Mouse (Mus musculus): Measurements from ENCODE around the gene Tomt. TPM values are rescaled to one million over a fixed set of nuclear protein-coding genes. Genes with fewer than 3 reads are reported as not detected.

Gene Tomt
- polyA plus RNA-seq, 1 experiment from 2014 or later, result 0.23 TPM

- Histone ChIP-seq H3K9me3 (no peaks in the 10 kb centered on the region), H3K4me1 (peaks cover 10% of the 10 kb centered on the region; the same call in 1 of the 2 replicates), H3K27me3 (no peaks in the 10 kb centered on the region), H3K27ac (no peak overlapping the region), H3K9ac (no peak overlapping the region), H3K36me3 (peaks cover 14% of the 10 kb centered on the region; the same call in 1 of the 2 replicates), H3K4me3 (no peak overlapping the region), H3K4me2 (no peak overlapping the region)
- ATAC-seq (ENCODE audit: insufficient number of reproducible peaks, low FRiP score, low TSS enrichment, low read depth), result no peak
- 88% methylated on average over 16 of the region's 16 CpGs for WGBS
These were observed 5.6 kb downstream of the Tomt start for GRCm38 (mm10) chr7:101900331-101901097.

- Histone ChIP-seq H3K36me3 (peaks cover 8% of the 10 kb centered on the region; the same call in 1 of the 2 replicates), H3K4me2 (peak overlapping the region; percentile 49), H3K9me3 (no peaks in the 10 kb centered on the region), H3K4me3 (peak overlapping the region; percentile 65), H3K27me3 (no peaks in the 10 kb centered on the region), H3K4me1 (peaks cover 6% of the 10 kb centered on the region; the same call in 1 of the 2 replicates), H3K27ac (peak overlapping the region; percentile 96), H3K9ac (peak overlapping the region; percentile 31; the same call in 1 of the 2 replicates)
- WGBS, result under 1% methylated on average over 57 of the region's 57 CpGs
- peak; percentile 99 for ATAC-seq (ENCODE audit: insufficient number of reproducible peaks, low FRiP score, low TSS enrichment, low read depth)
These were observed 9.8 kb downstream of the Tomt start for GRCm38 (mm10) chr7:101896104-101897066.

GRCm38 (mm10) chr7:101895695-101896094 is 10.5 kb downstream of the Tomt start:
- no peak overlapping the region for H3K9ac ChIP-seq
- H3K4me2 ChIP-seq, result peak overlapping the region; percentile 36
- peak overlapping the region; percentile 96 for H3K27ac ChIP-seq
- H3K9me3 ChIP-seq, result no peaks in the 10 kb centered on the region
- WGBS, result 35% methylated on average over 9 of the region's 9 CpGs
- H3K27me3 ChIP-seq, result no peaks in the 10 kb centered on the region
- ATAC-seq (ENCODE audit: insufficient number of reproducible peaks, low FRiP score, low TSS enrichment, low read depth), result no peak
- peaks cover 6% of the 10 kb centered on the region; the same call in 1 of the 2 replicates for H3K4me1 ChIP-seq
- peaks cover 5% of the 10 kb centered on the region; the same call in 1 of the 2 replicates for H3K36me3 ChIP-seq
- H3K4me3 ChIP-seq, result peak overlapping the region; percentile 65

GRCm38 (mm10) chr7:101888460-101888859 is 17.7 kb downstream of the Tomt start:
- H3K4me1 ChIP-seq, result no peaks in the 10 kb centered on the region
- H3K4me2 ChIP-seq, result no peak overlapping the region
- H3K36me3 ChIP-seq, result no peaks in the 10 kb centered on the region
- 82% methylated on average over 4 of the region's 4 CpGs for WGBS
- ATAC-seq (ENCODE audit: insufficient number of reproducible peaks, low FRiP score, low TSS enrichment, low read depth), result no peak
- H3K27ac ChIP-seq, result no peak overlapping the region
- no peaks in the 10 kb centered on the region for H3K9me3 ChIP-seq
- no peak overlapping the region for H3K9ac ChIP-seq
- H3K4me3 ChIP-seq, result no peak overlapping the region
- H3K27me3 ChIP-seq, result no peaks in the 10 kb centered on the region

- WGBS, result 83% methylated on average over 6 of the region's 6 CpGs
- H3K9ac ChIP-seq, result no peak overlapping the region
- ATAC-seq (ENCODE audit: insufficient number of reproducible peaks, low FRiP score, low TSS enrichment, low read depth), result no peak
These were observed 19.9 kb downstream of the Tomt start for GRCm38 (mm10) chr7:101886274-101886673.

GRCm38 (mm10) chr7:101884160-101884559 is 22.0 kb downstream of the Tomt start:
- no peak overlapping the region for H3K9ac ChIP-seq
- no peak overlapping the region for H3K4me2 ChIP-seq
- no peaks in the 10 kb centered on the region for H3K27me3 ChIP-seq
- H3K27ac ChIP-seq, result no peak overlapping the region
- WGBS, result 84% methylated on average over 4 of the region's 4 CpGs
- no peak for ATAC-seq (ENCODE audit: insufficient number of reproducible peaks, low FRiP score, low TSS enrichment, low read depth)
- no peak overlapping the region for H3K4me3 ChIP-seq
- no peaks in the 10 kb centered on the region for H3K4me1 ChIP-seq
- H3K36me3 ChIP-seq, result no peaks in the 10 kb centered on the region
- no peaks in the 10 kb centered on the region for H3K9me3 ChIP-seq

More at GRCm38 (mm10) chr7:101886274-101886673, 19.9 kb downstream of the Tomt start:
- H3K36me3 ChIP-seq, result no peaks in the 10 kb centered on the region
- H3K4me1 ChIP-seq, result no peaks in the 10 kb centered on the region
- H3K9me3 ChIP-seq, result no peaks in the 10 kb centered on the region
- no peaks in the 10 kb centered on the region for H3K27me3 ChIP-seq
- H3K27ac ChIP-seq, result no peak overlapping the region
- H3K4me3 ChIP-seq, result no peak overlapping the region
- no peak overlapping the region for H3K4me2 ChIP-seq

GRCm38 (mm10) chr7:101882413-101883154 is 23.6 kb downstream of the Tomt start:
- H3K4me2 ChIP-seq, result no peak overlapping the region
- no peaks in the 10 kb centered on the region for H3K27me3 ChIP-seq
- no peak overlapping the region for H3K27ac ChIP-seq
- ATAC-seq (ENCODE audit: insufficient number of reproducible peaks, low FRiP score, low TSS enrichment, low read depth), result no peak
- no peaks in the 10 kb centered on the region for H3K4me1 ChIP-seq
- no peak overlapping the region for H3K4me3 ChIP-seq
- WGBS, result 71% methylated on average over 9 of the region's 9 CpGs
- no peaks in the 10 kb centered on the region for H3K36me3 ChIP-seq
- no peak overlapping the region for H3K9ac ChIP-seq
- no peaks in the 10 kb centered on the region for H3K9me3 ChIP-seq

GRCm38 (mm10) chr7:101880855-101881254 is 25.3 kb downstream of the Tomt start:
- H3K4me2 ChIP-seq, result no peak overlapping the region
- 74% methylated on average over 4 of the region's 4 CpGs for WGBS
- no peak overlapping the region for H3K4me3 ChIP-seq
- H3K27me3 ChIP-seq, result no peaks in the 10 kb centered on the region
- ATAC-seq (ENCODE audit: insufficient number of reproducible peaks, low FRiP score, low TSS enrichment, low read depth), result no peak
- no peak overlapping the region for H3K27ac ChIP-seq
- no peak overlapping the region for H3K9ac ChIP-seq
- H3K36me3 ChIP-seq, result no peaks in the 10 kb centered on the region
- no peaks in the 10 kb centered on the region for H3K4me1 ChIP-seq
- no peaks in the 10 kb centered on the region for H3K9me3 ChIP-seq

- Histone ChIP-seq H3K9me3 (no peaks in the 10 kb centered on the region), H3K27me3 (no peaks in the 10 kb centered on the region), H3K36me3 (no peaks in the 10 kb centered on the region), H3K4me1 (no peaks in the 10 kb centered on the region), H3K4me3 (no peak overlapping the region), H3K4me2 (no peak overlapping the region), H3K27ac (no peak overlapping the region), H3K9ac (no peak overlapping the region)
- no peak for ATAC-seq (ENCODE audit: insufficient number of reproducible peaks, low FRiP score, low TSS enrichment, low read depth)
- WGBS, result 94% methylated on average over 1 of the region's 1 CpGs
These were observed 30.2 kb downstream of the Tomt start for GRCm38 (mm10) chr7:101875978-101876377.

GRCm38 (mm10) chr7:101871296-101871695 is 34.9 kb downstream of the Tomt start:
- Histone ChIP-seq H3K9ac (no peak overlapping the region), H3K27me3 (no peaks in the 10 kb centered on the region), H3K9me3 (no peaks in the 10 kb centered on the region), H3K4me1 (no peaks in the 10 kb centered on the region), H3K36me3 (no peaks in the 10 kb centered on the region), H3K4me3 (no peak overlapping the region), H3K27ac (no peak overlapping the region), H3K4me2 (no peak overlapping the region)
- no peak for ATAC-seq (ENCODE audit: insufficient number of reproducible peaks, low FRiP score, low TSS enrichment, low read depth)
- WGBS, result 83% methylated on average over 3 of the region's 3 CpGs

- Histone ChIP-seq H3K36me3 (no peaks in the 10 kb centered on the region), H3K27ac (no peak within 1 kb of the TSS), H3K4me2 (no peak within 1 kb of the TSS), H3K4me3 (no peak within 1 kb of the TSS), H3K9ac (no peak within 1 kb of the TSS), H3K9me3 (no peaks in the 10 kb centered on the region), H3K4me1 (no peaks in the 10 kb centered on the region), H3K27me3 (no peaks in the 10 kb centered on the region)
- ATAC-seq (ENCODE audit: insufficient number of reproducible peaks, low FRiP score, low TSS enrichment, low read depth), result no peak
- 42% methylated on average over 2 of the region's 2 CpGs for WGBS
These were observed 35.5 kb downstream of the Tomt start, which contains the start of gene Folr1 for GRCm38 (mm10) chr7:101870629-101871028. Gene Folr1 (minus strand): TSS chr7:101870788.

Data from limb, embryonic 15.5 days (tissue).